Mouse (Mus musculus) effector memory CD4-positive, alpha-beta T cell, adult 5 months (primary cell): ENCODE measurements around the gene Rnft2. TPM values are rescaled to one million over a fixed set of nuclear protein-coding genes. Genes with fewer than 3 reads are reported as not detected.

Source experiments
- polyA plus RNA-seq: library from polyadenylated mRNA; unstranded; fragments of 100-300 nt; shearing (Covaris generic); gene quantifications from one replicate; pipeline ENCODE4 v1.2.1, GENCODE M21; 2017

Gene Rnft2
- 0.65 TPM for polyA plus RNA-seq

DNA sequence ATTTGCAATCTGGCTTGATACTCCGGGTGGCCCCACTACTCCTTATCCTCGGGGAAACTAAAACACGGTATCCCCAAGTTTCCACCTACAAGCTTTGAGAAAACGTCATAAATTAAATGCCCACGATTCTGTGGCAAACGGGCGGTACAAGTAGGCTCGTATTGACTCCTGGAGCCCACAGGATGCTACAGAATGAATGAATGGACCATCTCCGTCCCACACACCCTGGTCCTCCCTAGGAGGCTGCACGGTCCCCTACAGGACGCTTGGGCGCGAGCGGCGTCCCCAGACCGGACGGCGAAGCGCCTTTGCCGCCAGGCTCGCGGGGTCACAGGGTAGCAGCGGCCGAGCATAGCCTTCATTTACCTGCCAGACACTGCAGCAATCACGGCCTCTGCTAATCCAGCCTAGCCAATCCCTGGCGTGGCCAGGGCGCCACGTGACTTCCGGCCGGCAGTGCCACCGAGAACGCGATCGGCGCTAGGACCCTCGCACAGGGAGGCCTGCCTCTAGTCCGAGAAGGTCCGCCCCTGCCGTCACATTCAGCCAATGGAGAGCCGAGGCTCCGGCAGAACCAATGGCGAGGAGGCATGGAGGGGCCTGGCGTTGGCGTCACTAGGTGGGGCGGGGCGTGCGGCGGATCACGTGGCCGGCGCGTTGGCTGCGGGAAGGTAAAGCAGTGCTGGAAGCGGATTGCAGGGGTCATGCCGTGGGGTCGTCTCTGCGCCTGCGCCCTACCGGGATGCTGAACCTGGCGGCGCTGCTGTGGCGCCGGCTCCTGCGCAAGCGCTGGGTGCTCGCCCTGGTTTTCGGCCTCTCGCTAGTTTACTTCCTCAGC lies at the start of gene Rnft2, which contains the start of gene 2410131K14Rik:
Rnft2 (minus strand) TSS at position 511 of the 838 bp plus-strand sequence.
2410131K14Rik (plus strand) TSS at position 622 of the 838 bp plus-strand sequence.

GRCm38 (mm10) chr5:118164581-118164980 lies 80.3 kb downstream of the Rnft2 start, which contains the start of gene Hrk:
Gene Hrk (plus strand): TSS chr5:118164648.

GRCm38 (mm10) chr5:118154839-118155564 lies 89.9 kb downstream of the Rnft2 start, which contains the start of gene Fbxw8:
Gene Fbxw8 (minus strand): TSS chr5:118155464.

Other genes starting within 250 kb of the Rnft2 start
- 76.2 TPM for gene Tesc, start 217.4 kb downstream of the Rnft2 start, polyA plus RNA-seq
- gene Fbxw8, start 89.7 kb downstream of the Rnft2 start, polyA plus RNA-seq, result 20.5 TPM
- gene Hrk, start 80.5 kb downstream of the Rnft2 start, polyA plus RNA-seq, result not detected
- 4.3 TPM for gene 2410131K14Rik, start 111 bp upstream of the Rnft2 start, polyA plus RNA-seq